Mouse (Mus musculus) lung, embryonic 16.5 days (tissue): ENCODE measurements around the gene Nhlrc4. TPM values are rescaled to one million over a fixed set of nuclear protein-coding genes. Genes with fewer than 3 reads are reported as not detected.

Experiments
- ATAC-seq: fragments of 200-750 bp; cut with Nextera tagmentation; 2 replicates; pipeline ENCODE4 v1.8.0; 2017; ENCODE audit warnings: low read depth, mild to moderate bottlenecking, moderate library complexity
- H3K27ac ChIP-seq: fragments of 300-500 bp; sonication (generic); 2 replicates; pipeline ENCODE4 v1.5.1; 2014; ENCODE audit warnings: mild to moderate bottlenecking, control low read depth, low read length
- H3K27me3 ChIP-seq: fragments of 300-500 bp; sonication (generic); 2 replicates; pipeline ENCODE4 v1.6.1; 2014; ENCODE audit warnings: low read depth, low read length, mixed read lengths; ENCODE audit not compliant: control insufficient read depth, insufficient read depth
- H3K36me3 ChIP-seq: fragments of 300-500 bp; sonication (generic); 2 replicates; pipeline ENCODE4 v1.6.1; 2014; ENCODE audit warnings: low read length; ENCODE audit not compliant: control insufficient read depth, insufficient read depth
- H3K4me1 ChIP-seq: fragments of 300-500 bp; sonication (generic); replicated peaks from 2 replicates; pipeline ENCODE4 v1.6.1; 2014; ENCODE audit warnings: low read length, mixed read lengths; ENCODE audit not compliant: control insufficient read depth, insufficient read depth
- H3K4me2 ChIP-seq: fragments of 300-500 bp; sonication (generic); 2 replicates; pipeline ENCODE4 v1.6.1; 2014; ENCODE audit warnings: low read depth, low read length, control low read depth
- H3K4me3 ChIP-seq: fragments of 300-500 bp; sonication (generic); 2 replicates; pipeline ENCODE4 v1.5.1; 2014; ENCODE audit warnings: mild to moderate bottlenecking, low read length, control low read depth
- H3K9ac ChIP-seq: fragments of 300-500 bp; sonication (generic); 2 replicates; pipeline ENCODE4 v1.6.1; 2014; ENCODE audit warnings: low read length, control low read depth
- H3K9me3 ChIP-seq: fragments of 300-500 bp; sonication (generic); 2 replicates; pipeline ENCODE4 v1.6.1; 2016; ENCODE audit warnings: low read length; ENCODE audit not compliant: control insufficient read depth
- WGBS: fragments of 180-500 bp; shearing (Covaris S2); extraction: QIAGEN DNeasy Blood & Tissue Kit; methylation state at CpG from one replicate; pipeline ENCODE4 v1.1.7; 2014; 5-methylcytosine and 5-hydroxymethylcytosine counted together
- polyA plus RNA-seq: library from polyadenylated mRNA; unstranded; fragments of >200 nt; fragmentation: Nextera tagmentation; extraction: Ambion mirVana; gene quantifications from 2 replicates; pipeline ENCODE4 v1.2.1, GENCODE M21; 2015

Nhlrc4 gene
- polyA plus RNA-seq, 1 experiment from 2014 or later = 0.41 TPM

DNA sequence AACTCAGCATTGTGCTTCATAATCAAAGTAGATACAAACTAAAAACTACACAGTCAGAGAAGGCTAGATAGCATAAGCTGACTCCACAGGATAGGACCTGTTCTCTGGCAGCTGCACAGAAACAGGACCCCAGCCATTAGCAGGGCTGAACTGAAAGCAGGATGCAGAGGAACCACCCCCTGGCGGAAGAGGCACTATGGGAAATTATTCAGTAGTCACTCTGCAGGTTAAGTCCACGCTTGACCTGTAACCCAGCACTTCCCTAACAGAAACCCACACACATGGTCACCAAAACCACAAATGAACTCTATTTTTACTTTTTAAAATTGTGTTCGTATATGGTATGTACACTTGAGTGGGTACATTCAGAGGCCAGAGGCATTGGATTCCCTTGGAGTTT lies 41.7 kb downstream of the Nhlrc4 start:
- H3K9ac ChIP-seq = no peak overlapping the region
- H3K4me3 ChIP-seq = no peak overlapping the region
- H3K4me1 ChIP-seq = no peaks in the 10 kb centered on the region
- WGBS = 90% methylated on average over 3 of the region's 3 CpGs
- no peaks in the 10 kb centered on the region for H3K27me3 ChIP-seq
- no peak overlapping the region for H3K27ac ChIP-seq
- H3K36me3 ChIP-seq = peaks cover 3% of the 10 kb centered on the region; the same call in 1 of the 2 replicates
- no peak overlapping the region for H3K4me2 ChIP-seq
- H3K9me3 ChIP-seq = no peaks in the 10 kb centered on the region
- no peak for ATAC-seq

DNA sequence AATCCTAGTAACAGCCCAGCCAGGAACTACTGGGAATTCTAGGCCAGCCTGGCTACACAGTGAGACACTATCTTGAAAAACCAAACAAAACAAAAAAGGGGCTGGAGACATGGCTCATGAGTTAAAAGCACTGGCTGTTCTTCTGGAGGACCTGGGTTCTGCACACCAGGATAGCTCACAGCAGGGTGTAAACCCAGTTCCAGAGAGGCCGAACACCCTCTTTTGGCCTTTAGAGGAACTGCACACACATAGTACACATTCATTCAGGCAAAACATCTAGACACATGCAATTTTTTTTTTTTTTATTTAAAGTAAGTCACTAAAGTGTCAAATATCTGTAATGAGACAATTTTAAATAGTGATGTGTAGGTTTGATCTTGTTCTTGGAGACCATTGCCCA lies 44.6 kb downstream of the Nhlrc4 start:
- H3K4me1 ChIP-seq = no peaks in the 10 kb centered on the region
- no peaks in the 10 kb centered on the region for H3K27me3 ChIP-seq
- H3K4me3 ChIP-seq = no peak overlapping the region
- H3K4me2 ChIP-seq = no peak overlapping the region
- no peak for ATAC-seq
- H3K36me3 ChIP-seq = peaks cover 3% of the 10 kb centered on the region; the same call in 1 of the 2 replicates
- H3K9ac ChIP-seq = no peak overlapping the region
- 97% methylated on average over 1 of the region's 1 CpGs for WGBS
- no peak overlapping the region for H3K27ac ChIP-seq
- H3K9me3 ChIP-seq = no peaks in the 10 kb centered on the region

DNA sequence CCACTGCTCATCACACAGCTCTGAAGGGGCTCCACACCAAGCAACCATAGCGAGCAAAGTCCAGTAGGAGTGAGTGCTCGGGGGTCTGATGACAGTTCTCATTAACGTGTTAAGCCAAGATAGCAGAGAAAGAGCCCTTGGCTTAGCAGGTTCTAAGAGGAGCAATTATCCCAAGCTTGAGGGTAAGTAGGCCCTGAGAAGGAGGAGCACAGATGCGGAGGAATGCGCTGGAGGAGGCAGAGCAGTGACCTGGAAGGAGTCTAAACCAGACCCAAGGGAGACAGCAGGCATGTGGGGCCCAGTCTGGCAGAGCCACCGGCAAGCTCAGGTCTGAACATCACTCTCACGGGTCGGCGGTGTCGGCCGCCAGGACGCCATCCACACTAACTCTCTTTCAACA lies 48.9 kb downstream of the Nhlrc4 start:
- H3K36me3 ChIP-seq = peaks cover 3% of the 10 kb centered on the region; the same call in 1 of the 2 replicates
- no peak overlapping the region for H3K4me3 ChIP-seq
- H3K27ac ChIP-seq = no peak overlapping the region
- H3K4me2 ChIP-seq = no peak overlapping the region
- no peaks in the 10 kb centered on the region for H3K27me3 ChIP-seq
- no peaks in the 10 kb centered on the region for H3K4me1 ChIP-seq
- no peak overlapping the region for H3K9ac ChIP-seq
- no peaks in the 10 kb centered on the region for H3K9me3 ChIP-seq
- no peak for ATAC-seq
- 70% methylated on average over 12 of the region's 12 CpGs for WGBS

DNA sequence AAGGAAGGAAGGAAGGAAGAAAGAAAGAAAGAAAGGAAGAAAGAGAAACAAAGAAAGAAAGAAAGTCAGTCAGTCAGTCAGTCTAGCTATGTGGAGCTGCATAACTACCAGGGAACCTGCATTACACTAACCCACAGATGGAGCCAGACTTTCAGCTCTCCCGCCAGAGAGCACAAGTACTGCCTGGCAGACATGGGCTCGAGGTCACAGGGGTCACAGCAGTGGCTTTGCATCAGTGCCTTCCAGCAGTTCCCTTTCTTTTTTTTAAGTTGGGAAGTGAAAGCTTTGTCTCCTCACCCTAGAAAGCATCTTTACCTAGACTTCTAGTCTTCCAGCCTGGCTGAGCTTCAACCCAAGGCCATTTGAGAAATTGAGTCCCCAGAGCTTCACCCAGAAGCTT lies 49.3 kb downstream of the Nhlrc4 start:
- H3K36me3 ChIP-seq = no peaks in the 10 kb centered on the region; the same call in 1 of the 2 replicates
- no peak for ATAC-seq
- no peaks in the 10 kb centered on the region for H3K4me1 ChIP-seq
- no peak overlapping the region for H3K9ac ChIP-seq
- H3K27me3 ChIP-seq = no peaks in the 10 kb centered on the region
- no peak overlapping the region for H3K4me2 ChIP-seq
- 62% methylated on average over 2 of the region's 2 CpGs for WGBS
- no peak overlapping the region for H3K27ac ChIP-seq
- H3K4me3 ChIP-seq = no peak overlapping the region
- H3K9me3 ChIP-seq = no peaks in the 10 kb centered on the region

DNA sequence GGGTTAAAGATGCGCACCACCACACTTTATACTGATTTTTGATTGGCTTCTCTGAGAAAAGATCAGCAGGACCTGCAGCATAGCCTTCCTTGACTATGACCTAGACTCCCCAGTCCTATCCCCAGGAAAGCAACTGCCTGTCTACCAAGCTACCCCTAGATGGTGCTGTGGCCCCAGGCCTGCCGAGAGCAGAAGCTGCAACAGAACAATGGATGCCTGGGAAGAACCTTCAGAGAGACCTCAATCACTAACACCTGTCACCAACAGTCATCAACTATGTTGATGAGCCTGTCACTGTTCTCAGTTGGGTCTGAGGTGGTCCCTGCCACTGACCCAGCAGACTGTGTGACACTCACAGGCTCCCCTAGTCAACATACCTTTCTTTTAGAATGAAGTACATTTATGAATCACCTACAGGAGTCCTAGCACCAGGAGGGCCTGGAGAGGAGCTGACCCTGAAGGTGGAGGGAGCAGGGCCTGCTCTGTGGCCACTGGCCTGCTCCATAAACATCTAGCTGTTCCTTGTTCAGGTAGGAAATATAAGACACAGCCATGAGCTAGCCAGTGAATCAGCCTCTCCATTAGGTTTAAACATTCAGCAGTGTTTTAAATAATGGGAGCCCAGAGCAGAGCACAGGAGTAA lies 50.7 kb downstream of the Nhlrc4 start:
- WGBS = 30% methylated on average over 2 of the region's 2 CpGs

More for the DNA sequence above, 50.7 kb downstream of the Nhlrc4 start:
- Histone ChIP-seq H3K4me2 (no peak overlapping the region), H3K4me3 (no peak overlapping the region), H3K27ac (no peak overlapping the region), H3K9ac (no peak overlapping the region), H3K27me3 (no peaks in the 10 kb centered on the region), H3K36me3 (no peaks in the 10 kb centered on the region), H3K9me3 (no peaks in the 10 kb centered on the region), H3K4me1 (no peaks in the 10 kb centered on the region)
- peak; percentile 78; the same call in 1 of the 2 replicates for ATAC-seq

Other genes starting within 250 kb of the Nhlrc4 start
- 2.5 and 2.8 TPM in 2 replicates for gene Gng13, start 227.8 kb downstream of the Nhlrc4 start, polyA plus RNA-seq
- gene Chtf18, start 217.5 kb downstream of the Nhlrc4 start, polyA plus RNA-seq = 32.2 and 37.0 TPM in 2 replicates
- gene Rpusd1, start 217.3 kb downstream of the Nhlrc4 start, polyA plus RNA-seq = 25.0 and 26.6 TPM in 2 replicates
- gene Mslnl, start 208.9 kb downstream of the Nhlrc4 start, polyA plus RNA-seq = 1.4 TPM in 2 replicates
- 42.8 and 68.0 TPM in 2 replicates for gene Msln, start 190.6 kb downstream of the Nhlrc4 start, polyA plus RNA-seq
- gene Narfl, start 171.2 kb downstream of the Nhlrc4 start, polyA plus RNA-seq = 27.8 and 30.9 TPM in 2 replicates
- 57.5 and 57.7 TPM in 2 replicates for gene Haghl, start 159.3 kb downstream of the Nhlrc4 start, polyA plus RNA-seq
- 2.1 and 4.5 TPM in 2 replicates for gene Ccdc78, start 158.4 kb downstream of the Nhlrc4 start, polyA plus RNA-seq
- 115 and 125 TPM in 2 replicates for gene Fam173a, start 152.1 kb downstream of the Nhlrc4 start, polyA plus RNA-seq
- gene AC134908.4, start 149.3 kb downstream of the Nhlrc4 start, polyA plus RNA-seq = not detected in 2 replicates
- gene Metrn, start 147.8 kb downstream of the Nhlrc4 start, polyA plus RNA-seq = 43.3 and 44.2 TPM in 2 replicates
- gene Fbxl16, start 135.9 kb downstream of the Nhlrc4 start, polyA plus RNA-seq = 1.1 and 1.2 TPM in 2 replicates
- gene Wdr24, start 121.3 kb downstream of the Nhlrc4 start, polyA plus RNA-seq = 28.5 and 28.9 TPM in 2 replicates
- 55.4 and 57.2 TPM in 2 replicates for gene Jmjd8, start 116.1 kb downstream of the Nhlrc4 start, polyA plus RNA-seq
- 314 and 316 TPM in 2 replicates for gene Stub1, start 111.6 kb downstream of the Nhlrc4 start, polyA plus RNA-seq
- 0.68 and 1.5 TPM in 2 replicates for gene Rhbdl1, start 107.7 kb downstream of the Nhlrc4 start, polyA plus RNA-seq
- gene Gm20683, start 103.2 kb downstream of the Nhlrc4 start, polyA plus RNA-seq = 1.9 and 2.3 TPM in 2 replicates
- gene Rhot2, start 100.1 kb downstream of the Nhlrc4 start, polyA plus RNA-seq = 18.3 and 18.6 TPM in 2 replicates
- 32.6 and 33.4 TPM in 2 replicates for gene Wdr90, start 83.5 kb downstream of the Nhlrc4 start, polyA plus RNA-seq
- 20.6 and 21.6 TPM in 2 replicates for gene Mcrip2, start 76.2 kb downstream of the Nhlrc4 start, polyA plus RNA-seq
- gene Mettl26, start 69.9 kb downstream of the Nhlrc4 start, polyA plus RNA-seq = 54.2 and 58.4 TPM in 2 replicates
- gene Wfikkn1, start 64.1 kb downstream of the Nhlrc4 start, polyA plus RNA-seq = 0.43 and 0.50 TPM in 2 replicates
- 23.4 and 26.5 TPM in 2 replicates for gene Rab40c, start 25.2 kb downstream of the Nhlrc4 start, polyA plus RNA-seq
- 62.0 and 64.2 TPM in 2 replicates for gene Pigq, start within 50 bp of the Nhlrc4 start, polyA plus RNA-seq
- gene A930017K11Rik, start 7.6 kb upstream of the Nhlrc4 start, polyA plus RNA-seq = 0.08 and 0.16 TPM in 2 replicates
- gene Capn15, start 40.8 kb upstream of the Nhlrc4 start, polyA plus RNA-seq = 21.1 TPM in 2 replicates
- 6.5 and 6.7 TPM in 2 replicates for gene Rab11fip3, start 124.6 kb upstream of the Nhlrc4 start, polyA plus RNA-seq
- 36.3 and 36.8 TPM in 2 replicates for gene Decr2, start 145.4 kb upstream of the Nhlrc4 start, polyA plus RNA-seq
- 68.3 and 69.7 TPM in 2 replicates for gene Nme4, start 150.6 kb upstream of the Nhlrc4 start, polyA plus RNA-seq
- gene Tmem8, start 168.3 kb upstream of the Nhlrc4 start, polyA plus RNA-seq = 2.2 and 3.0 TPM in 2 replicates
- gene Mrpl28, start 178.5 kb upstream of the Nhlrc4 start, polyA plus RNA-seq = 188 and 194 TPM in 2 replicates
- gene Axin1, start 193.7 kb upstream of the Nhlrc4 start, polyA plus RNA-seq = 6.9 and 7.4 TPM in 2 replicates